Mouse (Mus musculus) hindlimb bud, embryonic 11.5 days (tissue): ENCODE measurements around the gene Coa3.

Experiments used
- DNase-seq: peaks from one replicate; pipeline ENCODE4 v3.0.0-alpha.2; 2012; ENCODE audit warnings: low read depth, low spot score; ENCODE audit errors: extremely low spot score

The Coa3 gene

DNA sequence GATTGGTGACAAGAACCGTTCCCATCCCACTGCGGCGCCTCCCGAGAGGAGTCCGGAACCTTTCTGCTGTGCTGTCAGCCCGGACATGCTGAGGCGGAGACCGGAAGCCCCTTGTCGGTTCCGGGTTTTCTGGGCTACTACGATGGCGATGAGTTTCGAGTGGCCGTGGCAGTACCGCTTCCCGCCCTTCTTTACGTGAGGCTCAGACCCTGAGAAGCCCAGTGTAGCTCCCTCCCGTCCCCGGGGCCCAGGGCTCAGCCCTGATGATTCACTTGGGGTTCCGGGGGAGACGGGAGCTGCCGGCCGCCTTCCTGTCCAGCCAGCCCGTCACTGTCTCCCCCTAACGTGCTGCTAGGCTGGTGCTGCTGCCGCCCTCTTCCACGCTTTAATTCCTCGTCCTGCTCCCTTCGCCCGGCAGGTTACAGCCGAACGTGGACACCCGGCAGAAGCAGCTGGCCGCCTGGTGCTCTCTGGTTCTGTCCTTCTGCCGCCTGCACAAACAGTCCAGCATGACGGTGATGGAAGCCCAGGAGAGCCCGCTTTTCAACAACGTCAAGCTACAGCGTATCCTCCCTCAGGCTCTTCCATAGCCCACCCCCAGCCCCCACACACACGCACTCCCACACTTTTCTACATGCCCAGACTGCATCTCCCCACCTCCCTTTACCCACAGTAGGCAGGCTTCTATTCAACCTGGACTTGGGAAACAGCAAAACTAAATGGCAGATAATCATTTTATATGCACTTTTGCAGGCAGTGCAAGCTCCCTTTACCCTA is 25.1 kb downstream of the Coa3 start, which contains the start of gene Vps25:
Gene Vps25 (plus strand): TSS at position 95 of the 777 bp plus-strand sequence.
- DNase-seq = no peak

DNA sequence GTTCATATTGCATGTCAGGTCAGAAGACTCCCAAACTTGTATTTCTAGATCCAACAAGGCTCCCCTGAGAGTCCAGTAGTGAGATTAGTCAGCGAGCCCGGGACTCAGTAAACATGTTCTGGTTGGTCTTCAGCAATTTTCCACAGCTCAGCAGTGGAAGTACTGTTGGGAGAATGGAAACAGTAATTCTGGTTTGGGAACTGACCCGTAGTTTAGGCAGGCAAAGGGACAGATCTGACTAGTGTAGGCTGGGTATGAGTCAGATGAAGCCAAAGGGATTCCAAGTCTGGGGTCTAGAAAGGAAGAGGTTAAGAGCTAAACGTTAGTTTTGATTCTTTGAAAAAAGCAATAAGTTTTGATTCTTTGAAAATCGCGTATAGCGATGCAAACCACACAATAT is 26.0 kb downstream of the Coa3 start:
- DNase-seq = no peak

DNA sequence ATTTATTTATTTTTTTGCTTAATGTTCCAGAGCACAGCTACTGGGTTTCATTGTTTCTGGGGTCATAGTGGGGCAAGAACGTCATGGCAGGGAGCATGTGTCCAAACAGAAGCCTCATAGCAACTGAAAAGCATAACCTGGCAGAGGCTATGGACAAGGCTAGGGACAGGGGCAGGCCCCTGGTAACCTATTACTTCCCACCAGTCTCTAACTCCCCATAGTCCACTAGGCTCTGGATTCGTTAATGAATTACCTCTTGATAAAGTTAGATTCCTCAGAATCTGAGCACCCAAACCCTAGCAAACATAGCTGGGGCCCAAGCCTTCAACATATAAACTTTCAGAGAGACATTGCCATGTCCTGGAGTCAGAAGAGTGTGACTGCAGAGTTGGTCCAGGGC is 27.9 kb downstream of the Coa3 start:
- no peak for DNase-seq

DNA sequence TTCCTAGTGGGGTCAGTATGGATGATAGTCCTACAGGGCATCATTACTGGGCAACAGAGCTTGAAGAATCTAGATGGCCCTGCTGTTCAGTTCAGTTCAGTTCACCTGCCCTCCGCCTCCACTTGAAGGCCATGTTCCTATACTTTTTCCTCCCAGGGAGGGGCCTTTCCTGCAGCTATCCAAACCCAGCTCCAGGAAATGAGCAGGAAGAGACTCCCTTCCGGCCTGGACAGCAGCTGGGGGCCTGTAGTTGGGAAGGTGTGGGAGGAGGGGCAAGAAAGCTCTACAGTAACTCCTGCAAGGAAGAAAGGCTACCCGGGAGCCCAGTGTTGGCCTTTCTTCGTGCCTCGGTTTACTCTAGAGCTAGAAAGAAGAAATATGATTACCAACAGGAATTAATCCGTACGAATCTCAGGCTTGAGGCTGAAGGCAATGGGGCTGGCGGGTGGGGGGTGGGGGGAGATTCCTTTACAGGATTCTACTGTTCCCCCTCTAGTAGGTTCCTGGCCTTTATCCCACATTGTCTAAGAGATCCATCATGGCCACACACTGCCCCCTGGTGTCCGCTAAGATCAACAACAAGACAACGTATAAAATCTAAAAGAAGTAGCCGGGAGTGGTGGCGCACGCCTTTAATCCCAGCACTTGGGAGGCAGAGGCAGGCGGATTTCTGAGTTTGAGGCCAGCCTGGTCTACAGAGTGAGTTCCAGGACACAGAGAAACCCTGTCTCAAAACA is 30.5 kb downstream of the Coa3 start:
- no peak for DNase-seq

DNA sequence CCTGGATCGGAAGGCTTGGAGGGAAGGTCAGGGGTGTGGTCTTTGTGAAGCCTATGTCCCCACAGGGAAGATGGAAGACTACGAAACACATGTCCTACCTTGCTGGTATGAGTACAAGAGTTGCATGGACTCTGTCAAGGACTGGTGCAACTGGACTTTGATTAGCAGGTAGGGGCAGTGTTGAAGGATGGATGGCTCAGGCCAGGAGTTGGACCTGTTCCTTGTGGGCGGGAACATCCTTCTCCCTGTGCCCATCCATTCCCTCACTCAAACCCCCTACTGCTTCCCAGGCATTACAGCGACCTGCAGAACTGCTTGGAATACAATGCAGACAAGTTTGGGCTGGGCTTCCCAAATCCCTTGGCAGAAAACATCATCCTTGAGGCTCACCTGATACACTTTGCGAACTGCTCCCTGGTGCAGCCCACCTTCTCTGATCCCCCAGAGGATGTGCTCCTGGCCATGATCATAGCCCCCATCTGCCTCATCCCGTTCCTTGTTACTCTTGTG is 31.3 kb downstream of the Coa3 start:
- DNase-seq = no peak

DNA sequence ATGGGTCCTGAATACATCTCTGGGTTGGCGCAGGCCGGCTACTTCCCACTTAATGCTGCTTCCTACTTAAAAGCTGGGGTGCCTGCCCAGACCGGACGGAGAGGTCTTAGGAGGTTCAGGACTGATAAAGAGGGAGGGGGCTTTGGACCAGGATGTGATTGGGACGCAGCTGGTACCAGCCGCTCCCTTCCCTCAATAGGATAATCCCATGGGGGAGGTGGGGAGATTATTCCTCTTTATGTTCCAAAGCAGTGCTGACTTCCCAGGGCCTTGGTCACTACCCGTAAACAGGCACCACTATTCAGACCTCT is 32.3 kb downstream of the Coa3 start:
- no peak for DNase-seq

DNA sequence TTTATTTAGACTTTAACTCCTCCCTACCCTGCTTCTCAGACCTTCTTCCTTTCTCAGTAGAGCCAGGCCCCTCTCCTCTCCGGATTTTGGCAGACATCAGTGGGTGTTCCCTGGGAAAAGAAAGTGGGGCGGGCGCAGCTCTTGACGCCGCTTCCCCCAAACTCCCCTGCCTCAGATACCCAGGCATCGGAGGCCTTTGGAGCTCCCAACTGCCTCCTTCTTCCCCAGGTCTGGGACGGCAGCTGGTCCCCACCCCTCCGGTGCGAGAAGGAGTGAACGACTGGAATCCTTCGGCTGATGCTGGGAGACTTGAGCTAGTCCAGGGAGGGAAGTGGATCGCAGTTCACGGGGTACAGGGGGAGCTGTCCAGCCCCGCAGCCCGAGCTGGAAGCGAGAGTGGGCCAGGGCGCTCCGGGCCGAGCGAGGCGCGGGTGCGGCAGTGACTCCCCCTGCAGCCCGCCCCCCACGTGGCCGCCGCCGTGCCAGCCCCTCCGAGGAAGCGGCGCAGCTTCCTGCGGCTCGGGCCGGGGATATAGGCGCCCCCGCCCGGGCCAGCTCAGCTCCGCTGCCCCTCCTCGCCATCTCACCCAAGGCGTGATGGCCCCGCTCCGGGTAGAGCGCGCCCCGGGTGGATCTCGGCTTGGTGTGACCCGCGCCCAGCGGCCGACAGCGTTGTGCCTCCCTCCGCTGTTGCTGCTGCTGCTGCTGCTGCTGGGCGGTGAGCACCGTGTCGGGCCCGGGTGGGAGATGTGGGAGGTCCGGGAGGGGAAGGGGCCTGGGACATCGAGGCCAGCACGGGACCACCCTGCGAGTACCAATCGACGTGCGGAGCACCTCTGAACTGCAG is 32.8 kb downstream of the Coa3 start, which contains the start of gene Ramp2:
Gene Ramp2 (plus strand): TSS at position 174 of the 847 bp plus-strand sequence.
- DNase-seq = no peak

DNA sequence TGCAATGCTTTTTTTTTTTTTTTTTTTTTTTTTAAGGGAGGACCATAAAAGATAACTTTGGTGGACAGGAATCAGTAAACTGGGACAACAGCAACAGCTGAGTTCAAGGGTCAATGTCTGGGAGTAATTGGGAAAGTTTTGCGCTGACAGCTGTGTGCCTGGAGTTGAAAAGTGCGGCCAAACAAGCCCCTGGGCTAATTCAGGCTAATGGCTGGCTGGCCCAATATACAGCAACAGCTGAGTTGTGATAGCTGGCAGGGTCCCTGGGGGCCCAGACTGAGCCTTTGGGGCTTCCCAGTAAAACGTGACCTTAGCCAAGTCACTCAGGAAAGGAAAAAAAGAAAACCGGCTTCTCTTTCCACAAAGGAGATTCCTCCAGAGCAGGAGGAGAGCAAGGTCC is 33.8 kb downstream of the Coa3 start:
- no peak for DNase-seq

DNA sequence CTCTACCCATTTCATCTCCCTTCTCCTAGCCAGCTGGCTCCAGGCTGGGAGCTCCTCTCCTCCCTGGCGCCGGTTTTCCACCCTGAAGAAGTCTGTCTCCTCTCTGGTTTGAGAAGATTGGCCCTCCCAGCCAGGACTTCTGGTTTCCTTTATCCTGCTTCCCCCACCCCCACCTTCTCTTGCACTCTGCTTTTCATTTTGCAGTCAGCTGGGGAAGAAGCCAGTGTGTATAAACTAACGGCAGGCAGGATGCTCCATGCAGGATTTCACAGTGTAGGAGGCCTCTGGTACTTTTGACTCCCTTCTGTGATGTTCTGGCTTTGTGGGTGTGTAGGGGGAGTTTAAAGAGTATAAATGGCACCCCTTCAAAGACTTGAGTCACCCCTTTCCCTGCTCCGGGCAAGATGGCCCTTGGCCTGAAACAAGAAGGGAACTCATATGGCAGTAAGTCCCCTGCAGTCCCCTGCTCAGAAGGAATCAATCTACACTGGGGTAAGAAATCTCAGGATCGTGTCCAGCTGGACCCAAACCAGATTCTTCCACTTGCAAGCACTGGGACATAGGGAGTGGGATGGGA is 40.8 kb downstream of the Coa3 start:
- DNase-seq = no peak

DNA sequence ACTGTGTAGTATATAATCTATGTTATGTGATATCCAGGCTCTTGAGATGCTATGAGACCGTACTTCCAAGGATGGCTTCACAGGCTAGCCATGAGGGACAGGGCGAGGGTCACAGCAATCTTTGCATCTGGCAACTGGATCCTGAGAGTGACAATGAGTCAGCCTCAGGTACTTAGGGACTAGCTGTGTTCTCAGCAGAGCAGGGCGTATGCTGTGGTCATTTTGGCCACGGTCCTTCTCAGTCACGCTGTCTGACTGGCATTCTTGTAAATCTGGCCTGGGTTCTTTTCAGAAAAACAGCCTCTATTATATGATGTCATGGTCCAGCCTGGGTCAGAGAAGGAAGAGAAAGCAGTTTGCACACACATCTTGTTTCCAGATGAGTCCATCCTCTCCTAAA is 42.1 kb downstream of the Coa3 start:
- no peak for DNase-seq

DNA sequence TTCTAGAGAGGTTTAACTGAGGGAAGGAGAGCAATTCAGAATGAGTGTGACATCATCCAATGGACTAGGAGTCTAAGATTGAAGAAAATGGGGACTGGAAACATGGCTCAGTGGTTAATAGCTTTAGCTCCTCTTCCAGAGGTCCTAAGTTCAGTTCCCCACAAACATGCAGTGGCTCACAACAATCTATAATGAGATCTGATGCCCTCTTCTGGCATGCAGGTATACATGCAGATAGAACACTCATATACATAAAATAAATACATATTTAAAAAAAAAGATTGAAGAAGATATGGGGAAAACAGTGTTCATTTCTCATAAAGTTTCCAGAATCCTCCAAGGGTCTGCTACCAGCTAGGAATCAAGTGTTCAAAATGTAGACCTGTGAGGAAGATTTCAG is 43.5 kb downstream of the Coa3 start:
- DNase-seq = no peak

DNA sequence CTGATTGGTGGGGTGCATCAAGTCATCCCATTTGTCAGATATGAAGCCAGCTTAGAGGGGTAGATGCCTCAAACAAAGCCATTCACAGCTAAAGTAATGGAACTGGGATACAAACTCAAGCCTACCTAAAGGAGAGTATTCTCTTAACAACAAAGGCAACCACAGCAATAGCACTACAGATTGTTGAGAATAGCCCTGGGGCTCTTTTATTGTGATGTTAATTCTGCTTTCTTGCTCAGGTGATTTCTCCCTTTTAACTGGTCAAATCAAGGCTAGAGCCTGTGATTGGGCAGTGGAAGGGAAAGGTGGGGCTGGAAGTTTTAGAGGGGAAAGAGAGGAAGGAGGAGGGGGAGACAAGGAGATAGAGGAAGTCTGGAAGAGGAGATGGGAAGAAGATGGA is 44.8 kb downstream of the Coa3 start:
- DNase-seq = no peak

DNA sequence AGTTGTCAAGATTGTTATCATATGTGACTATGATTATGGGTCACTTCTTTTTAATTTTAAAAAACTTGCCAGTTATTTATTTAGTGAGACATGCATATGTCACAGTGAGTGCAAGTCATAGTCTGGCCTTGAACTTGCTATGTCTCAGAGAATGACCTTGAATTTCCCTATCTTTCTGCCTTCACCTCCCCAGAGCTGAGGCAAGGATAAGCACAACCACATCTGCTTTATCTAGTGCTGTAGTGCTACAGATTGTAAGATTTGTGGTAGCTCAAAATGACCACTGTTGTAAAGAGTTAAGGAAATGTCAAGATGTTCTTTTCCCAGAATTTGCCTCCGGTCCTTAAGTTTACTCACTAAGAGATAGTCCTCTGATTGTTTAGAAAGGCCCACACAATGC is 45.7 kb downstream of the Coa3 start:
- DNase-seq = no peak

DNA sequence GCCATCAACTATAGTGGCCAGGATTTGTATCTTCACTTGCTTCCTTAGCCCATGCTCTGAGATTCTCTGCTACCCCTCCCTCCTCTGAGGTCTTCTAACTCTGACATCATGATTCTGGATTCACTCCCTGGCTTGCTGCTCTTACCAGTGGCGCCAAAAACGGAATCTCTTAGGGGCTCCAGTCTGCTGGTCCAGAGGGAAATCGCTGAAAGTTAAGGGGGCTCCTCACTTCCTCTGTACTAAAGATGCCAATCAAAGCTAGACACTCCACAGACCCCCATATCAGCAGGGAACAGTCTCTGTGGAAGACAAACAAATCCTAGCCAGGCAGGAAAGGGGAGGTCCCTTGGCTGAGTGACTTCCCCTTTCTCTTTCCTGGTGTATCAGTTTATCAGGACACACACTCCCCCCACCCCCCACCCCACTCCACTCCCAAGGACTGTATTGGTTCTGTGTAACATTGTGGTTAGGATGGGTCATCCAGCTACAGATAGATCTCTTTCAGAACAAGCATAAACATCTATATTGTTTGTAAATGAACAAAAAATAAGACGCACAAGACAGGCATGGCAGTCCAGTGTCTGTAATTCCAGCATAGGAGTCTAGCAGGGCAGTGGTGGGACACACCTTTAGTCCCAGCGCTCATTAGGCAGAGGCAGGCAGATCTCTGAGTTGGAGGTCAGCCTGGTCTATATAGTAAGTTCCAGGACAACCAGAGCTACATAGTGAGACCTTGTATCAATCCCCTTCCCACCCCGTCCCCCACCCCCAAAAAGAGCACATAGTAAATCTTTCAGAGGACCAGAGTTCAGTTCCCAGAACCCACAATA is 46.7 kb downstream of the Coa3 start:
- DNase-seq = no peak

DNA sequence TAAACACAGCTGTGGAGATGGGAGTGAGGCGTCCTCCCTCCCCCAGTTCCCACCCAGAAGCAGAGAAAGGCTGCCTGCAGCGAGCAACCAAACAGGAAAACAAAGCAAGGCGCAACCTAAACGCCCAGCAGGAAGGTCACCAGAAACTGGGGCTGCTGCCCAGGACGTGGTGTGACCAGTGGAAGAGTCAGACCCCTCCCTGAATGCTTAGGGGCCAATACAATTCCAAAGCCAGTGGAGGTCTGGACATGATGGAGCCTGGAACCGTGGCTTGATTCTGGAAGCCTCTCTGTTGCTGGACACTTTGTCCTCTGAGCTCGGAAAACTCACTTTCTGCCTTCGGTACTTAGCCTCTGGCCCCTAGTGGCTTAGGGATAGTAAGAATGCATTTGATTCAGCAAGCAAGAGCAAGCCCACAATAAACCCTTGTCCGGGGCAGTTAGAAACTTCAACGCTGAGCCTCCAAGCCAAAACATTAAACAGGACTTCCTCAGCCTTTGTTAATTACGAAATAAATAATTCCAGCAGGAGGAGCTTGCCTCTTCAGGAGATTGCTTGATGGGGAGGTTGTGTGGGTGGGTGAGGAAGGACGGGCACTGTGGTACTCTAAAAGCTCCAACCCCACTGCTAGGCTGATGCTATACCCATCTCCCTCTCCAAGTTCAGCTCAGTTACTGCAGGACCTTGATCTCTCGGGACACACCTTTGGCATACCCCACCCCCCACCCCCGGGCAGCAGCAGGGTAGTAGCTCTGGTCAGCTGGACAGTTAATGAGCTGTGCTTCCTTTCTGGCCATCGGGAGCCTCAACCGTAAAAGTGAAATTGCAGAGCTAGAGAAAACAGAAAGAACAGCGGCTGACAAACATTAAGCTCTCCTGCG is 47.7 kb downstream of the Coa3 start:
- DNase-seq = no peak

DNA sequence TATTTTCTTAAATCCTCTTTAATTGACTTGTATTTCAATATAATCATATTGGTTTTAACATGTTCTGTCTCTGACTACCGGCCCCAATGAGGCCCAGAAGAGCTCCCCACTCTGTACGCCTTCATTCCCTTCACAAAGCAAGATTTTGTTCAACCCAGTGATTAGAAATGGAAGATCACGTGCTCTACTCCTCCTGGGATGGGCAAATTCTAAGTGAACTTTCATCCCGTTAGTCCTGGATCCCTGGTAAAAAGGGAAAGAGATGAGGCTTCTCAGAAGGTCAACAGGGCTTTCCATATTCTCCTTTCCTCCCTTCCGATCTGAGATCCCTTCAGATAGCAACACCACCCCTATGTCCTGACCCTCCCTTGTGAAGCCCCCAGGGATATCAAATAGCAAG is 48.4 kb downstream of the Coa3 start:
- DNase-seq = no peak

DNA sequence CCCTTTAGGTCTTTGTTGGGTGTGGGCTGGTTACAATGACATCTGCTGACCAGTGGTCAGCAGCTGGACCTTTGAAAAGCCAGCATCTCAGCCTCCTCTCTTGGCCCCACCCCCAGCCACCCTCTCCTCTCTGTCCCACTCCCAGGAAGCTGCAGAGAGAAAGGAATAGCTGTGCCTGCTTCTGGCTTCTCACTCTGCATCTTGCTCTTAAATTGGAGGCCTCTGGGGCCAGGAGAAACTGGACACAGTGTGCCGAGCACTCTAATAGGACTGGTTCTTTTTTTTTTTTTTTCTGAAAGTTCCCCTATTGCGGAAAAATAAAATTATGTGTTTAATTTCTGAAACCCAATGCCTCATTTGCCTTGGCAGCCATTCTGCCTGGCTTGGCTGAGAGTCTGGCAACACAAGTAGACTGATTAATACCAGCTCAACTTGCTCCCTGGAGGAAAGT is 48.8 kb downstream of the Coa3 start:
- no peak for DNase-seq

DNA sequence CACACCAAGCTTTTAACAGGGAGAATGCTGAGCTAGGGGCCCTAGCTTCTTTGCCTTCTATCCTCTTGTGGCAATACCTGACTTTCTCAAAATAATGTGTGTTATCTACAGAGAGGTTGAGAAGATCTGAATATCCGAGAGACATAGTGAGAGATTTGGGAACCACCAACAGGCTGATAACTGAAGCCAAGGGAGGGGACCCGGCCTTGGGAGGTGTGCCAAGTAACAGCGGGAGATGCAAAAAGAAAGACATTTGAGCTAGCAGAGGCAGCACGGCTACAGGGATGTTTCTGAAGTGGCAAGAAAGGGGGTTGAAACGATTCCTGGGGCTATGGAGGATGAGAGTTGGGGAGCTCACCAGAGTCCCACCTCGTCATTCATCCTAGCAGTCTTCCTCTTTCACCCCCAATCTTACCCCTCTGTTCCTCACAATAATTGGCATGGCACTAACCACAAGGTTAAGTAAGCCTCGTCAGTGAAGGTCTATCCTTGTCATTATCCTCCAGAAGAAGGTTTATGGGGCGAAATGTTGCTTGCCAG is 49.5 kb downstream of the Coa3 start:
- DNase-seq = no peak
